Mouse (Mus musculus) heart, adult 2 months (tissue): Measurements from ENCODE around the gene Gipc2. TPM values are rescaled to one million over a fixed set of nuclear protein-coding genes. Genes with fewer than 3 reads are reported as not detected.

Source experiments
- DNase-seq, 2 experiments: peaks; one replicate each; pipeline ENCODE4 v3.0.0; 2021
- H3K27ac ChIP-seq: fragments of 200-600 bp; 2 replicates; pipeline ENCODE4 v1.8.1; 2022
- H3K27me3 ChIP-seq: fragments of 200-500 bp; 2 replicates; pipeline ENCODE4 v1.6.1; 2012; ENCODE audit warnings: mild to moderate bottlenecking, low read length, inconsistent platforms, mixed read lengths; ENCODE audit not compliant: control insufficient read depth, insufficient read depth
- H3K36me3 ChIP-seq: fragments of 200-500 bp; 2 replicates; pipeline ENCODE4 v1.6.1; 2012; ENCODE audit warnings: low read length, inconsistent platforms; ENCODE audit not compliant: control insufficient read depth, insufficient read depth
- H3K4me1 ChIP-seq: fragments of 200-500 bp; 2 replicates; pipeline ENCODE4 v1.6.1; 2011; ENCODE audit warnings: low read length; ENCODE audit not compliant: control insufficient read depth, insufficient read depth
- H3K4me3 ChIP-seq: fragments of 200-600 bp; 2 replicates; pipeline ENCODE4 v1.8.1; 2022
- H3K79me2 ChIP-seq: fragments of 200-500 bp; replicated peaks from 2 replicates; pipeline ENCODE4 v1.6.1; 2012; ENCODE audit warnings: mild to moderate bottlenecking, inconsistent platforms, low read length, moderate library complexity, mixed read lengths; ENCODE audit not compliant: control insufficient read depth, insufficient read depth
- H3K9ac ChIP-seq: fragments of 200-500 bp; 2 replicates; pipeline ENCODE4 v1.6.1; 2012; ENCODE audit warnings: low read depth, mild to moderate bottlenecking, control low read depth, inconsistent platforms, low read length, mixed read lengths
- CTCF ChIP-seq: fragments of 200-600 bp; IDR thresholded peaks from 2 replicates; pipeline ENCODE4 v1.8.1; 2022; ENCODE audit warnings: antibody characterized with exemption, mild to moderate bottlenecking, moderate library complexity
- EP300 ChIP-seq: fragments of 200-500 bp; IDR thresholded peaks from 2 replicates; pipeline ENCODE4 v1.6.1; 2011; ENCODE audit warnings: low read depth, low read length, control low read depth; ENCODE audit not compliant: insufficient read depth
- POLR2A ChIP-seq: fragments of 200-500 bp; IDR thresholded peaks from 2 replicates; pipeline ENCODE4 v1.6.1; 2011; ENCODE audit warnings: mild to moderate bottlenecking, low read depth, low read length, control low read depth; ENCODE audit not compliant: insufficient read depth
- WGBS: fragments of 180-500 bp; shearing (Covaris S2); methylation state at CpG from one replicate; pipeline ENCODE4 v1.1.7; 2018; 5-methylcytosine and 5-hydroxymethylcytosine counted together
- intact Hi-C: fragments of 180-260 bp; cut with DNase I; formaldehyde crosslinking; loops from one replicate; pipeline ENCODE4 v1.15.1; 2025
- polyA plus RNA-seq: library from polyadenylated mRNA; depleted of rRNA; stranded (reverse); fragments of >200 nt; gene quantifications from 2 replicates; pipeline ENCODE4 v1.2.3, GENCODE M21; 2012
- total RNA-seq, 2 experiments: library from RNA; stranded (reverse); gene quantifications; 2 replicates each; pipeline ENCODE4 v1.2.3; 2021

Gipc2 gene
- total and polyA plus RNA-seq, 3 experiments = 3.5 to 6.1 (median 5.2) TPM

DNA sequence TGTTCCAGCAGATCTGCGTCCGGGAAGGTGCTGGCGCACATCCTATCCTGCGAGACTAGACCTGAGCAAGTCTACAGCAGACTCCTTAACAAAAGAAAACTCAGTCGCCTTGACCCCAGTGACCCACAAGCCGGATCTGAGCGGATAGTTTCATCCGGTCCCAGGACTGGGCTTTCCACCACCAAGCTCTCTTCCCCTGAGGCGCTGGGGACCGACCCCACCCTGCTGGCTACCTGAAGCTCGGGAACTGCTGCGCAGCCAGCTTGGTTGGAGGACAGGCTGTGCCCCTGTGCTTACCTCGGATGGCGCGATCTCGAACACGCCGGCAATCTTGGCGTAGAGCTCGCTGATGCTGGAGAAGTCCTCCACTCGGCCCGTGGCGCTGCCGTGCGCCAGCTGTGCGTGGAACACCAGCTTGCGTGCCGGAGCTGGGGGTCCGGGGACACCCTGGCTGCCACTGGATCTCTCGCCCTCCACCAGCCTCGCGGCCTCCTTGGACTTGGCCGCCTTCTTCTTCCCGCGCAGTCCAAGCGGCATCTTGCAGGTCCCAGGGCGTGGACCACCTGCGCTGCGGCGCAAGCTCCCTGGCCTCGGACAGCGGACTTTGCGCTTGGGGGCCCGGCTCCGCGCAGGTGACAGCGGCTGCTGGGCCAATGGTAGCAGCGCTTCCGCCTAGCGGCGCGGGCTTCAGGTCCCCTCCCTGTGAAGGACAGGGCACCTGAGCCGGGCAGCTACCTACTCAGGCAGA is 505 bp downstream of the Gipc2 start:
- peak overlapping the region; percentile 89 for H3K4me3 ChIP-seq
- 4% methylated on average over 53 of the region's 53 CpGs for WGBS
- intact Hi-C loops = loop anchor here (10.0 kb wide), 1 partner anchor 51 kb away; no protein-coding TSS in a partner anchor
- H3K27me3 ChIP-seq = no peaks in the 10 kb centered on the region
- peak; percentile 70 for DNase-seq
- H3K36me3 ChIP-seq = no peaks in the 10 kb centered on the region
- H3K79me2 ChIP-seq = no peaks in the 10 kb centered on the region
- peaks cover 1% of the 10 kb centered on the region; the same call in 1 of the 2 replicates for H3K4me1 ChIP-seq
- no peak; the same call in 1 of the 2 replicates for TF ChIP-seq POLR2A
- TF ChIP-seq CTCF = 0 out of 2 replicates have a peak, but pooled peaks have one; percentile 9
- H3K27ac ChIP-seq = peak overlapping the region; percentile 83
- H3K9ac ChIP-seq = peak overlapping the region; percentile 92

DNA sequence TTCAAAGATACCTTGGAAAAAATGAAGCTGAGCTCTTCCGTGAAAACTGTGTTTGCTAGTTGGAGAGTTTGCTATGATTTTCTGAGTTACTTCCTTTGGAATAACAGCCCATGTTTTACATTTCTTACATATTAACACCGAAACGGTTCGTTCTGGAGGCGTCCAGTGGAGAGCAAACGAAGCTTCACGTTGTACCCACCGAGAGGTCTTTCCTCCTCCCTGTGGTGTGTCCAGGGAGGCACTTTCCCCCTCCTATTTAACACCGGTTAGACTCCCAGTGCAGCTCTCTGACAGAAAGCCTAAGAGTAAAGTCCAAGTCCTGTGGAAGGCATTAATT is 1.0 kb downstream of the Gipc2 start:
- intact Hi-C loops = loop anchor here (10.0 kb wide), 1 partner anchor 50 kb away; no protein-coding TSS in a partner anchor
- WGBS = 29% methylated on average over 9 of the region's 9 CpGs
- TF ChIP-seq EP300 (no peak), POLR2A (no peak; the same call in 1 of the 2 replicates), CTCF (no peak)
- H3K4me1 ChIP-seq = peaks cover 1% of the 10 kb centered on the region; the same call in 1 of the 2 replicates
- no peaks in the 10 kb centered on the region for H3K27me3 ChIP-seq
- no peaks in the 10 kb centered on the region for H3K36me3 ChIP-seq
- H3K79me2 ChIP-seq = no peaks in the 10 kb centered on the region
- H3K4me3 ChIP-seq = peak overlapping the region; percentile 89
- H3K9ac ChIP-seq = peak overlapping the region; percentile 92
- peak overlapping the region; percentile 83 for H3K27ac ChIP-seq
- DNase-seq = no peak

DNA sequence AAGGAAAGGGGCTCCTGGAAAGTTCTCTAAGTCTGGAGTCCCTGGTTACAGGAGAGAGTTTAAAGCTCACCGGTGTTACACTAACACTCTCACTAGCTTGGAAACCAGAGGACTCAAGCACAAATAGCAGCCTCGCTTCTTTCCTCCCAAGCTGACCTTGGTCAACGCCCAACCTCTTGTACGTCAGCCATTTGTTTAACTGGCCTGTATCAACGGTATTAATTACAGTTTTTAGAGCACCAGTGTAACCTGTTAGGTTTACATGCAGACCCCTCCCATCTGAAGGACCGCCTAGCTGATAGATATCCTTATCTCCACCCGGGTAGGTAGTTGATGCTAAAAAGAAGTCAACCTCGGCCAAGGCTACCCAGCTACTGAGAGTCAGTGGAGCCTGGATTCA is 2.7 kb downstream of the Gipc2 start:
- H3K79me2 ChIP-seq = no peaks in the 10 kb centered on the region
- intact Hi-C loops = loop anchor here (10.0 kb wide), 1 partner anchor 49 kb away; no protein-coding TSS in a partner anchor
- 85% methylated on average over 8 of the region's 8 CpGs for WGBS
- no peak overlapping the region for H3K9ac ChIP-seq
- H3K4me3 ChIP-seq = no peak overlapping the region
- DNase-seq = no peak
- no peaks in the 10 kb centered on the region for H3K27me3 ChIP-seq
- no peaks in the 10 kb centered on the region for H3K36me3 ChIP-seq
- TF ChIP-seq CTCF (no peak), POLR2A (no peak), EP300 (no peak)
- H3K27ac ChIP-seq = no peak overlapping the region
- H3K4me1 ChIP-seq = peaks cover 3% of the 10 kb centered on the region; the same call in 1 of the 2 replicates

DNA sequence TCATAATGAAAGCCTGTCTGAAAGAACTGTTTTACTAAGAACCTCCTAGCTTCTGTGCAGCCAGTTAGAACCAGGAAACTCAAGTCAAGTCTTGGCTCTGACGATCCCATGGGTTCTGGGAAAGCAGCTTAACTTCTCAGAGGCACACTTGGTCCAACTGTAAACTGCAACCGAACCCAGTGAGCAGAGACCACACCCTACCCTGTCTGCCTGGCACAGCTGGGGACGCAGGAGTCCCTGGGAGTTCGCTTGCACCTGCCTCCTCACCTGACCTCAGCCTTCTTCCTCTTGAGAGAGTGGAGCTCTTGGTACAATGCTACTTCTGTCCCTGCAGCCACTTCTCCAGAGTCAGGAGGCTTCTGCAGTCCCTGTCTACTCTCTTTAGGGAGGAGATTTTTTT is 5.4 kb downstream of the Gipc2 start:
- TF ChIP-seq POLR2A = no peak
- TF ChIP-seq EP300 = no peak
- no peak for TF ChIP-seq CTCF
- Histone ChIP-seq H3K27ac (no peak overlapping the region), H3K79me2 (no peaks in the 10 kb centered on the region), H3K9ac (no peak overlapping the region), H3K36me3 (no peaks in the 10 kb centered on the region), H3K4me3 (no peak overlapping the region), H3K27me3 (no peaks in the 10 kb centered on the region), H3K4me1 (peaks cover 3% of the 10 kb centered on the region; the same call in 1 of the 2 replicates)
- no peak for DNase-seq
- intact Hi-C loops = loop anchor here (10.0 kb wide), 1 partner anchor 46 kb away; no protein-coding TSS in a partner anchor
- WGBS = 65% methylated on average over 4 of the region's 4 CpGs

DNA sequence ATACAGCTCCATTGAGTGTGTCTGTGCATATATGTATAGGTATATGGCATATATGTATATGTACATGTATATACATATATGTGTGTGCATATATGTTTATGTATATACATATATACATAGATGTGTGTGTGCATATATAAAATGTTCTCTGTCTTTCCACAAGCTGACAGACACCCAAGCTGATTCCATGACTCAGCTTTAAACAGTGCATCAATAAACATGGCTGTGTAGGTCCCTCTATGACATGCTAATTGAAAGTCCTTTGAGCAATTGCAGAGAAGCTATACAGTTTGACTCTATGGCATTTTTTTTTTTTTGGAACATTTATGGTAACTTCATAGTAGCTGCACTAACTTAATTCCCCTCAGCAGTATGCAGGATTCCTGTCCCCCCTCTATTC is 6.7 kb downstream of the Gipc2 start:
- DNase-seq = no peak
- TF ChIP-seq CTCF = no peak
- no peak for TF ChIP-seq EP300
- no peak for TF ChIP-seq POLR2A
- peaks cover 1% of the 10 kb centered on the region; the same call in 1 of the 2 replicates for H3K4me1 ChIP-seq
- H3K9ac ChIP-seq = no peak overlapping the region
- no peaks in the 10 kb centered on the region for H3K36me3 ChIP-seq
- no peaks in the 10 kb centered on the region for H3K27me3 ChIP-seq
- H3K27ac ChIP-seq = no peak overlapping the region
- intact Hi-C loops = no loop called here
- no peak overlapping the region for H3K4me3 ChIP-seq
- H3K79me2 ChIP-seq = no peaks in the 10 kb centered on the region
